Comparison of ENCODE assay signal across 10 mouse cellular contexts in the genomic region with DNA sequence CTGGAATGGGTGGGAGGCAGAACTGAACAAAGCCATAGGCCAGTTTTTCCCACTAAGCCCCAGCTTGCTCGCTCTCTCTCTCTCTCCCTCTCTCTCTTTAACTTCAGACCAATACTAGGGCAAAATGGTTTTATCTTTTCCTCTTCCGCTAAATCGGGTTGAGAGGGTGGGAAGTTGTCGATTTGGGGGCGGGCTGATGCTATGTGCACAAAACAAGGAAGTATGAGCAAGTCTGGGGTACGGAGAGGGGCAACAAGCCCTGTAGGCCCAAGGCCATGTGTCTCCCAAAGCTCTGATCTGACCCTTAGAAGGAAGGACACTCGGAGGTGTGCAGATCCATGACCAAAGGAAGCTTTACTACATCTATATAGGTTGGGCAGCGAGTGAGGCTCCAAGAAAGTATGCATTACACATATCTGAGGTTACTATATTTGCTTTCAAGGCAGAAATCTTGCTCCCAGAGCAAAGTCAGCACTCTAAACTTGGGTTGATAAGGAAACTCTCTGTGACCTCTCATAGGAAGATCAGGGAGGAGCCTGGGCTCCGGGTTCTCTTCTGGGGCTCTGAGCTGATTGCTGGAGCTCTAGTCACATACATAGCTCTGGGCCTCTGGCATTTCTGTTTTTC. TPM values are rescaled to one million over a fixed set of nuclear protein-coding genes. Genes with fewer than 3 reads are reported as not detected.
A peak's percentile ranks its signal among the peaks of the same experiment; 100 is the strongest.
DNase-seq lines count a peak whose midpoint lies in the region; ATAC-seq and TF ChIP-seq lines count a peak whose summit lies in the region.
"Had no signal": no experiment of that assay in that cellular context is flagged by ENCODE, and none has a peak within 500 bp of the region (broad histone marks: within the 10 kb centered on the region; RNA-seq: fewer than 3 reads in every experiment).

No protein-coding gene starts in this region.

- H3K27me3 ChIP-seq in liver, postnatal 0 days (ENCODE audit: insufficient read depth, low read length): no peaks in the 10 kb centered on the region
- H3K27me3 ChIP-seq in kidney, embryonic 14.5 days (ENCODE audit: control insufficient read depth, insufficient read depth, low read length): peaks cover 3% of the 10 kb centered on the region; the same call in 1 of the 2 replicates

- peak; percentile 42 for DNase-seq in cerebellum, adult 9-11 months
- no peak for DNase-seq in cerebellum, postnatal 4 days (ENCODE audit: low spot score in 2 of 2)
- DNase-seq in spleen, postnatal 36 days (ENCODE audit: low spot score in 2 of 2): peak; percentile 68 to 77
- no peak for DNase-seq in spleen, postnatal 4 days (ENCODE audit: low spot score in 2 of 2)
- no peak for DNase-seq in liver, postnatal 0 days
- DNase-seq in thymus, postnatal 4 days: peak; percentile 69
- no peak for DNase-seq in urinary bladder, postnatal 4 days (ENCODE audit: low spot score in 2 of 2)

- H3K36me3 ChIP-seq in liver, postnatal 0 days (replicated peaks; ENCODE audit: insufficient read depth, low read length): no peaks in the 10 kb centered on the region
- H3K36me3 ChIP-seq in kidney, embryonic 14.5 days (ENCODE audit: control insufficient read depth, insufficient read depth, low read length): no peaks in the 10 kb centered on the region
- H3K36me3 ChIP-seq: embryonic facial prominence, embryonic 12.5 days; limb, embryonic 10.5 days had no signal

- TF ChIP-seq CTCF in liver, postnatal 0 days (IDR thresholded peaks at IDR 0.05; ENCODE audit: low read depth): no peak

- peak overlapping the region; percentile 95 for H3K4me2 ChIP-seq in liver, postnatal 0 days (ENCODE audit: low read depth, low read length)
- no peak overlapping the region for H3K4me2 ChIP-seq in kidney, embryonic 14.5 days (replicated peaks; ENCODE audit: low read depth, low read length)

- ATAC-seq in liver, postnatal 0 days: no peak
- no peak for ATAC-seq in kidney, embryonic 14.5 days (ENCODE audit: low FRiP score, low TSS enrichment)

- WGBS in liver, postnatal 0 days (ENCODE audit: insufficient replicate concordance): 25% methylated on average over 9 of the region's 9 CpGs
- 71% methylated on average over 9 of the region's 9 CpGs for WGBS in kidney, embryonic 14.5 days

- H3K9ac ChIP-seq in liver, postnatal 0 days (replicated peaks): no peak overlapping the region; the same call in 1 of the 2 replicates
- H3K9ac ChIP-seq in kidney, embryonic 14.5 days (ENCODE audit: low read depth, low read length): no peak overlapping the region
- H3K9ac ChIP-seq: embryonic facial prominence, embryonic 12.5 days had no signal

- H3K4me1 ChIP-seq in liver, postnatal 0 days (ENCODE audit: insufficient read depth): peaks cover 57% of the 10 kb centered on the region
- H3K4me1 ChIP-seq in kidney, embryonic 14.5 days (ENCODE audit: control insufficient read depth, insufficient read depth, low read length): peaks cover 27% of the 10 kb centered on the region; the same call in 1 of the 2 replicates

- no peaks in the 10 kb centered on the region for H3K9me3 ChIP-seq in liver, postnatal 0 days (ENCODE audit: low read length)
- H3K9me3 ChIP-seq in kidney, embryonic 14.5 days (ENCODE audit: control insufficient read depth, low read length): no peaks in the 10 kb centered on the region
- H3K9me3 ChIP-seq: embryonic facial prominence, embryonic 12.5 days; limb, embryonic 10.5 days had no signal

- H3K27ac ChIP-seq in liver, postnatal 0 days (ENCODE audit: low read depth): peak overlapping the region; percentile 71
- H3K27ac ChIP-seq in kidney, embryonic 14.5 days (ENCODE audit: low read depth, low read length): no peak overlapping the region
- H3K27ac ChIP-seq: embryonic facial prominence, embryonic 12.5 days had no signal

- no peak for TF ChIP-seq EP300 in liver, postnatal 0 days (IDR thresholded peaks at IDR 0.05; ENCODE audit: low read depth)

- H3K4me3 ChIP-seq in liver, postnatal 0 days (ENCODE audit: low read depth, low read length): no peak overlapping the region; the same call in 1 of the 2 replicates
- H3K4me3 ChIP-seq in kidney, embryonic 14.5 days (ENCODE audit: low read length): no peak overlapping the region

RNA-seq across cellular contexts. Expression of a gene that starts 1.4 kb away (rescaled TPM):
- polyA plus RNA-seq in liver, postnatal 0 days (2015; fragmentation: Nextera tagmentation; extraction: Ambion mirVana): 101 and 115 TPM in 2 replicates
- polyA plus RNA-seq in kidney, embryonic 14.5 days (2014; fragmentation: Nextera tagmentation; extraction: Ambion mirVana): 81.5 and 110 TPM in 2 replicates

RNA-seq across cellular contexts. Expression of a gene that starts 25.6 kb away (rescaled TPM):
- polyA plus RNA-seq in liver, postnatal 0 days (2015; fragmentation: Nextera tagmentation; extraction: Ambion mirVana): 5.7 and 7.1 TPM in 2 replicates
- polyA plus RNA-seq in kidney, embryonic 14.5 days (2014; fragmentation: Nextera tagmentation; extraction: Ambion mirVana): 6.3 and 10.3 TPM in 2 replicates

RNA-seq across cellular contexts. Expression of a gene that starts 26.0 kb away (rescaled TPM):
- 16.5 and 16.7 TPM in 2 replicates for polyA plus RNA-seq in liver, postnatal 0 days (2015; fragmentation: Nextera tagmentation; extraction: Ambion mirVana)
- 18.2 and 18.4 TPM in 2 replicates for polyA plus RNA-seq in kidney, embryonic 14.5 days (2014; fragmentation: Nextera tagmentation; extraction: Ambion mirVana)

RNA-seq across cellular contexts. Expression of a gene that starts 27.9 kb away (rescaled TPM):
- 8.5 and 9.3 TPM in 2 replicates for polyA plus RNA-seq in liver, postnatal 0 days (2015; fragmentation: Nextera tagmentation; extraction: Ambion mirVana)
- polyA plus RNA-seq in kidney, embryonic 14.5 days (2014; fragmentation: Nextera tagmentation; extraction: Ambion mirVana): 0.26 TPM in 2 replicates

Comparison
In these comparisons a context has a peak if more than half of its experiments do, and no peak if none do; other contexts are left out.
1. DNase-seq: peak in cerebellum, adult 9-11 months (single experiment), spleen, postnatal 36 days (2 of 2) and thymus, postnatal 4 days (single experiment); none in cerebellum, postnatal 4 days (0 of 2), spleen, postnatal 4 days (0 of 2), liver, postnatal 0 days (single experiment) and urinary bladder, postnatal 4 days (0 of 2).